Mouse (Mus musculus): Measurements from ENCODE around the gene Phactr3.

Gene Phactr3

DNA sequence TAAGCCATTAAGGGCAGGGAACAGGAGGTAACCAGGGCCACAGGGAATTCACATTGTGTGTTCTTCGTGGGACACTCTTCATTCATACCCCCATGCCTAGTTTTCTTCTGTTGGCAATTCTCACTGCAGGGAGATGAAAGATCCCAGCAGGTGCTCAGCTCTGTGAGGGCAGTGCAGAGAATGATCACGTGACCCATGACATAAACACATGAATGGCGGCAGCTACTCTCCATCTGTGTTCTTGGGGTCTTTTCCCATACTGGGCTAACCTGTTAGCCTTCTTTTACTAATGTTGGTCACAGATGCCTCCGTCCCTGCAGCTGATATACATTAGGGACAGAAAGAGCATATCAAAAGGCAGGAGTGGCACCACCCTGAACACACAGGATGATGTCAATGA is 16.9 kb downstream of the Phactr3 start:
- no peak for DNase-seq (ENCODE audit: low spot score in 2 of 2)

DNA sequence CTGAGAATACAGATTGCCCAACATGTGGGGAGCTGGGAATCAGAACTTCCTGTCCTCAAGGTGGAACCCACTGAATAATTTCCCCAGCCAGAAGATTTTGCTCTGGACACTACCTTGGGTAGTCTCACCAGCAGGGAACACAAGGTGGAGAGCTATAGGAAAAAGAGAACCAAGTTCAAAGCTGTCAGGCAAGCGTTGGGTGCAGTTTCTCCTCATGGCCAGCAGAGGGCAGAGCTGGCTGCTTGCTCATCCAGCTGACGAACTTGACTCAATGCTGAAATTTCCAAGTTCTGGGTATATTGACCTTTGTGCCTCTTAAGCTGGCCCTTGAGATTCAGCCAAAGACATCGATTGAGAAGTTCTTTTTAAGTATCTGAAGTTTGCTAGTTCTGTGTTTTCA is 18.7 kb downstream of the Phactr3 start:
- DNase-seq (ENCODE audit: low spot score in 2 of 2): peak in 1 of 2 experiments; percentile 77

DNA sequence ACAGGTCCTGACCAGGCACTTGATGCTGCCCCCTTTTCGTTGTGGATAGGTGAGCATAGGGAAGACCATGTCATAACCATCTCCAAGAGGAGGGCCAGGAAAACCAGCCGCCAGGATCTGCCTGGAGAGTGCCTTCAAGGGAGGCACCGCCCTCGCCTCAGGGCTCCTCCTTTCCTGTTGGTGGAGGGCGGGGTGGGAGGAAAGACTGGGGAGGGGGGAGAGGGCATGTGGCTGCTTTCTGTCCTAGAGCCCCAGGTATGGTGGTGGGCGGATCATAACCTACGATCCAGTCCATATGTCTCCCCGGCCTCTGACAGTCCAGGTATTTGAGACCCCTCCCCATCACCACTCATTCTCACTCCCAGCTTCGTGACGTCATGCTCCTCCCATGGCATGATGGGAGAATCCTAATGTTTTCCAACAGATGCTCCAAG is 22.7 kb downstream of the Phactr3 start:
- peak; percentile 81 to 84 for DNase-seq (ENCODE audit: low spot score in 2 of 2)

DNA sequence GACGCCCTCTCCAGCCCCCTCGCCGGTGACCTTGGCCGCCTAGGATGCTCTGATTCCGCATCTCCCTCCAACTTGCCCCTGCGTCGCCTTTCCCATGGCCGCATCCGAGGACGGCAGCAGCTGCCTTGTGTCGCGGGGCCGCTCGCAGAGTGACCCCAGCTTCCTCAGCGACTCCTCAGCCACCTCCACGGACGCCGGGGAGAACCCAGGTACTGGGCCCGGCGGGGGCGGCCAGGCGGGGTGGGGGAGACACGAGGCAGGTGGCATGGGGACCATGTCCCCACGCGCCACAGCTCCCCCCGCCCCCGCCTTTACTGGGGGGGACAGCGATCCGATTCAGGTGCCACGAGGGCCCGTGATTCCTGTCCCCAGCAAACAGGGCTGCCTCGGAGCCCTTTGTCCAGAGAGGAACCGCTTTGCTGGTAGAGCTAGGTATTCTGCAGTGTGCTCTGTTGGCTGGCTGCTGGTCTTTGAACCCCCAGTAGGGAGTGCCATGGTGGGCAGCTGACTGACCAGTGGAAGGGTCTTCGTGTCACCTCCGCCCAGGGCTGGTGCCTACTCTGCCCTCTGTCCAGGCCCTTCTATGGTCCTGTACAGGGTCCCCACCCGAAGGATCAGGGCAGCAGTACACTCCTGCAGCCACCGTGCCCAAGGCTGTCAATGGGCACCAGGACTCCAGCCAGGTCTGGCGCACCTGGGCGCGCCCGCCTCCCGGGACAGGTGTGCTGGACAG is 23.7 kb downstream of the Phactr3 start:
- peak in 1 of 2 experiments; percentile 34 for DNase-seq (ENCODE audit: low spot score in 2 of 2)

DNA sequence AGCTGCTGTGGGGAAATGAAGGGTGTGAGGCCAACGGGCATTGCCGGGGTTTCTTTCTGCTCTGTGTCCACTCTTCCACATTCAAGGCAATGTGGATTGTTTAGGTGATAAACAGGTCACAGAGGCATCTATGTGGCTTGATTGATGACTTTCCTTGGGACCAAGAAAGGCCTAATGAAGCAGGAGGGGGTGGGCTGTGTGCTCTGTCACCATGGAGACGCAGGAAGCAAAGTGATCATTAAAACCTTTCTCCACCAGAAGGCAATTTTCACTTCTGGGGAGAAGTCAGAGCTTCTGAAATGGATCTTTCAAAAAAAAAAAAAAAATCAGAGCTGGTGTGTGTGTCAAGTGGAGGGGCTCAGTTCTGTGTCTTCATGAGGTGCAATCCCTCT is 24.2 kb downstream of the Phactr3 start:
- DNase-seq (ENCODE audit: low spot score in 2 of 2): no peak

DNA sequence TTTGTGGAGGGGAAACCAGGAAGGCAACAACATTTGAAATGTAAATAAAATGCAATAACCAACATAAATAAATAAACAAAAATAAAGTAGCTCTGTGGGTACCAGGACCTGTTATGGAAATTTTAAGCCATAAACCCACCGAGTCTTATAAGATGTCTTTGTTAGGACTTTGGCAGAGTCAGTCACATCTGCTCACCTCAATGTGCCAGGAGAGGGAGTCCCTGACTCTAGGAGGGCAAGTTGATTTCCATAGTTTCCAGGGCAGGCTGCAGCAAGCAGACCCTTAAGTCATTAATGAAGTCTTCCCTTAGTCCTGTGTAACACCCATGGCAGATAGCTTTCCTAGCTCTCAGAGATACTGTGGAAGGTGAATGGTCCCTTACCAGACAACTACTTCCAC is 25.1 kb downstream of the Phactr3 start:
- no peak for DNase-seq (ENCODE audit: low spot score in 2 of 2)

DNA sequence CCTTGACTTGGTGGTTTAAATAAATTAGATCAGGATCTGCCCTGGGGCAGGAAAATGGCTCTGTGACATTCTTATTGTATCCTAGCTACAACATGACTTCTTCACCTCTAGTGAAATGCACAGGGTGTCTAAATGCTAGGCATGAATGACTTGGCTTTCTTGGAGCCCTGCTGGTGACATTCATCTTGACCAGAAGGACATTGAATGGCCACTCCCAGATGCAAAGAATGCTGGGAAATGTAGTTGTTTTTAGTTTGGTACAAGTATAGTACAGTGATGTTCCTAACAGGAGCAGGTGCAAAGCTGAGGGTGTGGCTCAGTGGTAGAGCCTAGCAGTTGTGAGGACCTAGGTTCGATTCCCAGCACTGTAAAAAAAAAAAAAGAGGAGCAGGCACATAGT is 30.5 kb downstream of the Phactr3 start:
- no peak for DNase-seq (ENCODE audit: low spot score in 2 of 2)

DNA sequence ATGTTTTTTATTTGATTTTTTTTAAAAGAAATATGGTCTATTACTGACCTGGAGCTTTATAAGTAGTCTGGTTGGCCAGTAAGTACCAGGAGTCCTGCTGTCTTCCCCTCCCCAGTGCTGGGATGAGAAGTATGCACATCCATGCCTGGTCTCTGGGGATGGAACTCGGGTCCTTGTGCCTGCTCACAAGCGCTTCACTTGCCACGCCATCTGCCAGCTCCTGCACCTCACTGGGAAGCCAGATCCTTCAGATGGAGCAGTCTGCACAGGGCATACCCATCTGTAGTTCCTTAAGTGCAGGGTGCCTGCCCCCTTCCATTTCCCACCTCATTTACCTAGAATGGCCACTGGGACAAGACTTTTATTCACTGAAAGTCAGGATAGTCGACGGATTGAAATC is 31.9 kb downstream of the Phactr3 start:
- no peak for DNase-seq (ENCODE audit: low spot score in 2 of 2)

DNA sequence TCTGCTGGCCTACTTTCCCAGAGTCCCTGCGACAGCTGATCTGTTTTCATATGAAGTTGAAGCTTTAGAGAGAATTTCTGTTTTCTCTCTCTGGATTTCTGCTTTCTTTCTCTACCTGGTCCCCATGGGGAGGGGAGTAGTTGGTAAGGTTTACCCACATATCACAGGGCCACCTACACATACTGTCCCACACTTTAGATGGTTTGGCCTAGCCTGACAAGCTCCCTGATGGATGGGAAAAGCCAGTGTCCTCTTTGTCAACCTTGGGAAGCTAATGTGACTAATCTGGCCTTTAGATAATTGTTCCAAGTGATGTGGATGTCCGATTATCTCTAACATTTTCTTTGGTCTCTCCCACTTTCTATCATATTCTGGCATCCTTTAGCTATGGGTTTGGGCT is 34.8 kb downstream of the Phactr3 start:
- DNase-seq (ENCODE audit: low spot score in 2 of 2): no peak

DNA sequence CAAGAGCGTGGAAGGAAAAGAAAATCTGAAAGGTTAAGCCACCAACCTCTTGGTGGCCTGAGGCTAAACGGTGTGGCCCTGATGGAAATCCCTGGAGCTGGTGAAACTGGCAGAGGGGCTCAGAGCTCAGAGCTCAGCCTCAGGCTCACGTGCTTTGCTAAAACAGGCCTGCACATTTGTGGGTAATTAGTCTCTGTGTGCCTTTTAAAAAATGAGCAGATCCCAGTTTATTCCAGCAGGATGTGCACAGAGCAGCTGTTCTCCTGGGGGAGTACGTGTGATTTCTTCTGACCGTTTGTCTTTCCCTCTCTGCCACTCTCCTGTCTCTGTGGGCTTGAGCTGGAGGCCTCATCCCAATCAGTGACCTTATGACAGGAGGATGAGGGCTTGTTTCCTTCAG is 35.4 kb downstream of the Phactr3 start:
- DNase-seq (ENCODE audit: low spot score in 2 of 2): peak in 1 of 2 experiments; percentile 49

DNA sequence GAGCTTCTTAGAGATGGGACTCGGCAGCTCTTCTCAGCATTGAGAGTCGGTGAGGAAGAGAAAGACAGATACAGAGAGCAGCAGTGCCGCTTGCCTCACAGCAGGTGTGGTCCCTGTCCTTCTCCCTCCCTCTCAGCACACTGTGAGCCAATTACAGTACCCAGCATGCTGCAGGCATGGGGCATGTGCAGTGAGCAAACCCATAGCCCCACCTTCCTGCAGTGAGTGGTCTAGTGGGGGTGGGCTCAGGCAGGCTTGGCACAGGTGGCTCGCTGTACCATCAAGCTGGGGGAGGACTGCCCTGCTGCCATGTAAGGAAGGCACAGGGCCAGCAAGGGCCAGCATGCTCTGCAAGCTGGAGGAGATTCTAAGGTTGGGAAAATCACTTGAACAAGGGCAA is 35.8 kb downstream of the Phactr3 start:
- DNase-seq (ENCODE audit: low spot score in 2 of 2): no peak

DNA sequence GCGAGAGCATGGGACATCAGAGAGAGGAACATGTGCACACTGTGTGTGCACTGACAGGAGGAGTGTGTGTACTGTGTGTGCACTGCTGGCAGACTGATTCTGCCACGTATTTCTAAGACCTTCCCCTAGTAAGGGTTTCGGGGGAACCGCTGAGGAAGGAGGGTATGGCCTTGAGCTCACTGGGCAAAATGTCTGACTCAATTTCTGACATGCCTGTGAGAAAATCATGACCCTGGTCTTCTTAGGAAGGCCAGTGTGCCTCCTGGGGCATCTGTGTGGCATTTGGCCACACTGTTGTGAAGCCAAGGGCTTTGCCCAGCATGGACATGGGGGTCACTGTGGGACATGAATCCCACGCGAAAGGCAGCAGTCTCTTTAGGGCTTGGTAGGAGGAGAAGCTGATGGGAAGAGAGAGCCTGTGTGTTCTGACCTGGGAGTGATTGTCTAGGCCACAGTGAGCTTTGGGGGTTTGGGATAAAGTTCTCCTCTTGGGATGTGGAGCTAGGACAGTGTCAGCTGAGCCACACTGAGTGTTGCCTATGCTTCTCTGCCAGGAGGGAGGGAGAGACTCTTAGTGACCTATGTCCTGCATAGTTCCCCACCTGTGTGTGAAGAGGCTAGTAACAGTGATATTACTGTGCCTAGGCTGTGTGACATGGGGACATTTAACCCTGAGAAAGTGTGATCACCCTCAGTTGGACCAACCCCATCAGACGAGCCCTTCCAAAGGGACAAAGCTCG is 36.6 kb downstream of the Phactr3 start:
- no peak for DNase-seq (ENCODE audit: low spot score in 2 of 2)

DNA sequence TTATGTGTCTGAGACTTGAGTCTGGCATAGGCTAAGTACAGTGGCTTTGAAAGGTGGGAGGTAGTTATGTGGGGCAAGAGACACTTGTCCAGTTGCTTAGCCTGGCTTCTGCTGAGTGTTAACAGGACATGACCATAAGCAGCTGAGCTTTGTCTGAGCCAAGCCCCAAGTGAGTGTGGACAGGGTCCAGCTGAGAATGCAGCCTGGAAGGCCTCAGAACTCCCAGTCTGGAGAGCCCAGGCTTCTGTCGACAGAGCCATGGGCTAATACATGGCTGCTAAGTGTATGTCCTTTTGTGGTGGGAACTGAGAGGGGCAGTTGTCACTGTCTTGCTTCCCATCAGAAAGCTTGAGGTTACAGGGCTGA is 37.1 kb downstream of the Phactr3 start:
- no peak for DNase-seq (ENCODE audit: low spot score in 2 of 2)

DNA sequence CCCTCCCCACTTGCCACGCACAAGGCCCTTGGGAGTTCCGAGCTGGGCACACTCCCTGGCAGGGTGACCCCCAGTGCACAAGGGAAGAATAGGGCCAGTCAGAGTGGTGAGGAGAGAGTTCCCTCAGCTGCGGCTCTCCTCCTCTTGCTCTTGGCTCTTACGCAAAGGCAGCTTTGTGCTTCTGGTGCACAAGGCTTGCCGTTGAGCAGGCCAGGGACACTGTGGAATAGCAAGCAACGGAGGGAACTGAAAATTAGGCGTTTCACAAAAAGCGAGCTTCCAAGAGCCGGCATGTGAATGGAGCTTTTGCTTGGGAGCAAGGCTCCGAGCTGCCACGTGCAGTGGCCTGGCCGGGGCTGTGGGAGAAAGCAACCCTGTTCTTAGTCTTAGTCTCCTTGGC is 40.2 kb downstream of the Phactr3 start:
- peak; percentile 64 to 75 for DNase-seq (ENCODE audit: low spot score in 2 of 2)

DNA sequence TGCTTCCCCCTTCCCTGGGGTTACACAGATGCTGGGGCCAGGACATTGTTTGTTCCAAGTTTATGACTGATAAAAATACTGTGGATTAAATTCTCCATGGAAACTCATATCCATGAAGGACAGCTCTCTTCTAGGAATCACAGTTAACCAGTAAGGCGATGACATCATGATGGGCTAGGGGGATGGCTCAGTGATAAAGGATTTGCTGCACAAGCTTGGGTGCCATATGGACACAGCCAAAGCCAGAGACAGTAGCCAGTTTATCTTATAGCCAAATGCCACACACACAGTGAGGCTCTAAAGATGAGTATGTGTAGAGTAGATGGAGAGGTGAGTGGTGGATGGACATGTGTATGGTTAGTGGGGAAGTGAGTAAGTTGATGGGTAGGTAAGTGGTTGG is 45.2 kb downstream of the Phactr3 start:
- no peak for DNase-seq (ENCODE audit: low spot score in 2 of 2)

DNA sequence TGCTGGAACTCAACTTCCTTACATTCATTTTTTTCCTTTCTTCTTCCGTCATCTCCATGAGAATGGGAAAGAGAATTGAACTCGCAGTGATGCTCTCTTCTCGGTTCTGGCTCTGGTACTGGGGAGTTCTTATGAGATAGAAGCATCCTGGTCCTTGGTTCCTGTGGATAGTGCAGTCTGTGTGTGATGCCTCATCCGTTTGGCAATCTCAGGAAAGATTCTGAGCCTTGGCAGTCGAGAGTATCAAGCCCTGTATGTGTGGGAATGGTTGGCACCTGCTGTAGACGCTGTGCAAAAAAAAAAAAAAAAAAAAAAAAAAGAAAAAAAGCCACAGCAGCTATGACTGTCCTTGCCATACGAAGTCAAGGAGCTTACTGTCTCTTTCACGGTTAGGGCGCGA is 47.2 kb downstream of the Phactr3 start:
- DNase-seq (ENCODE audit: low spot score in 2 of 2): peak in 1 of 2 experiments; percentile 59

DNA sequence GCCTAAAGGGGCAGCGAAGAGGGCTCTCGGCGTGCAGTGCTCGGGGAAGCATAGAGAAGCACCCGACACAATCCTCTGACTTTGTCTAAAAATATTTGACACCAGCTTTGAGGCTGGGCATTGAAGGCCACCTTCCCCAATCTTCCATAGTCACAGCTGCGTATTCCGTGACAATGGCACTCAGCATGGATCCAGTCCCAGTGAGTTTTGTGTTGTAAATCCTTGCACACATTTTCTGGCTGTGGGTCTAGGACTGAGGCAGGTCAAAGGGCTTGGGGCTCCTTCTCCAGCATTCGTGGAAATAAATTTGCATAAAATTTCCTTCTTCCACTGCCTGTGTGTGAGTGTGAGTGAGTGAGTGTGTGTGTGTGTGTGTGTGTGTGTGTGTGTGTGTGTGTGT is 51.2 kb downstream of the Phactr3 start:
- DNase-seq (ENCODE audit: low spot score in 2 of 2): no peak

DNA sequence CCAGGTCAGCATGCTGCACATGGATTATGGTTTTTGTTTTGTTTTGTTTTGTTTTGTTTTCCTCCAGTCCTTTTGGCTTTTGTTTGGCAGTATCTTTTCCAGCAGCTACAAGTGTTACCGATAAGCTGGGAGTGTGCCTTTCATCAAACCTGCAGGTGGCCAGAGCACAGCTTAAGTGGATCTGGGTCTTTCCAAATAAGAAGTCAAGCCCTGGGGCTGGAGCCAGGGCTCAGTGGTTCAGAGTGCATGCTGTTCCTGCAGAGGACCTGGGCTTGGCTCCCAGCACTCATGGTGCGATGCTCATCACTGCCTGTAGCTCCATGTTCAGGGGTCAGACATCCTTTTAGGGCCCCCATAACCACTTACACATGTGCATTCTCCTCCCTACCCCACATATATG is 55.2 kb downstream of the Phactr3 start:
- DNase-seq (ENCODE audit: low spot score in 2 of 2): no peak

DNA sequence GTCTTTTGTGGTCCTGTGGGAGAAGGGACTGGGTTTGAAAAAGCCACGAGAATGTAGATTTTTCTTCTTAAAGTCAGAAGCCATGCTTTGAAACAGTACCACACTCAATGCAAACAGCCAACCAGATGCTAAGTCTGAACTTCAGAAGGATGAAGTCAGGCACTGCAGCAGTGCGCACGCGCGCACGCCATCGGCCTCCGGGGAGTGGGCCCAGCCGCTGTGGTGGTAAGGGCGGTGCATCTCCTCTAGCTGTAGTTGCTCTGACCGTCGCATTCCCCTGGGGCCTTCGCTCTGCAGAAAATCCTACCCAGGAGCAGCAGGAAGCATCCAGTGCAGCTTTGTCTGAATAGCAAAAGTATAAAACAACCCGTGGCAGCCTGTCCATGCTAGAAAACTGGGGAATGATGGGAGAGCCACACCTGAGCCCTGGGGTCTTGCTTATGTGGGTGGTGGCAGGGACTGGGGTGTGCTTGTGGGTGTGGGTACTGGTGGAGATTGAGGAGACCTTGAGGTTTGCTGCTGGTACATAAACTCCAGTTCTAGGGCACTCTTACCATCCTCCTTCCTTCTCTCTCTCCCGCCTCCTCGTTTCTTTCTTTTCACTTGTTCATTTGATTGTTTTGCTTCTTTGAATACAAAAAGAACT is 56.6 kb downstream of the Phactr3 start:
- DNase-seq (ENCODE audit: low spot score in 2 of 2): peak; percentile 49 to 61

DNA sequence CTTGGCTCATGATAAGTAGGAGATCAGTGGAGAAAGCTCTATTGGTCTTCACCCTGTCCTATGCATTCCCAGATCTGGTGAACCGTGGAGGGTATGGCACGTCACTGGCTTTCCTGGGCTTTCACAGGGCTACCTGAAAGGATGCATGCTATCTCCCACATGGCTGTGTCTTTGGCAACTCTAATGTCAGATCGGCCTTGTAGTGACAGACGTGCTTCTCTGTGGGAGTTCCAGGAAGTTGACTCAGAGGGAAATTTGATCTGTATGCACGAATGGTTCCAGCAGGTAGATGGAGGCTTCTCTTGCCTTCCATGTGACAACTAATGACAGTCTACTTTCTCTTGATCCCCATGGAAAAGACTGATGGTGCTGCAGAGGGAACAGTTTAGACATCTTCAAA is 65.5 kb downstream of the Phactr3 start:
- no peak for DNase-seq (ENCODE audit: low spot score in 2 of 2)

DNA sequence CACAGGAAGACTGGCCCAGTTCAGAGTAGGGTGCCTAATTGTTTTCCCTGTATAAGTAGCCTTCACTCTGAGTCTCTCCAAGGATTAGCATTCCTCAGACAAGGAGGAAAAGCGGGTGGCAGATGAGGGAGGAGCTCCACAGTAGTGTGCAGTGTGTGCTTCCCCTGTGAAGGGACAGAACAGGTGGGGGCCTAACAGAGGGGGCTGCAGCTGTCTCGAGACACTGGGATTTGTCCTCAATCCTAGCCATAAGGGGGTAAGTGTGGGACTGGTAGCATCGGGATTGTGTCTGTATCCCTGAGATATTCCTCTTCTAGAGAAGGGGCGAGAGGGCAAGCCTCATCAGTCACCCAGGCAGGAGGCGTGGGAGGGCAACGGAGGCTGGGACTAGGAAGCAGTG is 66.1 kb downstream of the Phactr3 start:
- DNase-seq (ENCODE audit: low spot score in 2 of 2): no peak

DNA sequence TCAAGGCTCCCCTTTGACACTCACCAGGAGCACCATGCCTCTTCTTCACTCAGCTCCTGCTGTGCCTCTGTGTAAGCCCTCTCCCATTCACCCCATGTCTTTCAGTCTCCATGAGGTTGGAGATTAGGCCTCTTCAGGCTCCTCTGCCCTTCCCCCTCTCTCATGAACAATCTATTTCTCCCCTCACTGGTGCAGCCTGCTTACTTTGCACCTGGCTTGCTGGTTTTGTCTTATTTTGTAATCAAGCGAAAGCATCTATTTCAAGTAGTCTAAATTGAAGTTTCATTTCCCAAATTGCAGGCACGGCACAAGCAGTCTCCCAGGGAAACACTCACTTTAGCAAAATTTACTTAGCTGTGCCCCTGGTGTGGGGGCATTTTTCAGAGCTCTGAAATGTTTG is 70.2 kb downstream of the Phactr3 start:
- no peak for DNase-seq (ENCODE audit: low spot score in 2 of 2)

DNA sequence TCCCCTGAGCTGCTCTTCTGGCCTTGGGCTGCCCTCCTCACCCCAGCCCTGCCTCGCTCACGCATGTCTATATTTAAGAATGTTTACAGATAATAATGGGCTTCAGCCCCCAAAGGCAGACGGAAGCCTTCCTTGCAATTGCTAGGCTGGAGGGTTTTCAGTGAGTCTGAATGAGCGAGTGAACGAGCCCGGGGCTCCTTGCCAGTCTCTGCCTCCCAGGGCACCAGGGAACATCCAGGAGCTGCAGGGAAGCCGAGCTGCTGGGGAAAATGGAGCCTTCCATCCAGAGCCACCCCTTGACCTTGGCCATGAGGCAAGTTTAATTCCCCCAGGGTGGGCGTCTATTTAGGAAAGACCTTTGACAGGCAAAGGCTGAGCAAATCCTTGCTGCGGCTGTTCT is 74.1 kb downstream of the Phactr3 start:
- DNase-seq (ENCODE audit: low spot score in 2 of 2): no peak
